Mouse (Mus musculus): ENCODE measurements around the gene Gm5936.
"Not testable (repeated sequence)": the region's sequence is repeated elsewhere in the genome, so short reads cannot be mapped to it uniquely, and the experiment has no call there.

- TF ChIP-seq CTCF (IDR thresholded peaks at IDR 0.05; ENCODE audit: insufficient read depth, low read length); POLR2A (IDR thresholded peaks at IDR 0.05; ENCODE audit: borderline replicate concordance, extremely low read depth, low read depth, low read length): not testable (repeated sequence)
These were observed at the start of gene Gm5936 for GRCm38 (mm10) chrX:74836842-74837522.
